Mouse (Mus musculus) right cerebral cortex, adult 18-20 months (tissue): Measurements from ENCODE around the gene Fscn2.
A peak's percentile ranks its signal among the peaks of the same experiment; 100 is the strongest.

Experiments used
- DNase-seq: peaks from one replicate; pipeline ENCODE4 v3.0.0; 2022; ENCODE audit warnings: mixed read lengths

The Fscn2 gene

DNA sequence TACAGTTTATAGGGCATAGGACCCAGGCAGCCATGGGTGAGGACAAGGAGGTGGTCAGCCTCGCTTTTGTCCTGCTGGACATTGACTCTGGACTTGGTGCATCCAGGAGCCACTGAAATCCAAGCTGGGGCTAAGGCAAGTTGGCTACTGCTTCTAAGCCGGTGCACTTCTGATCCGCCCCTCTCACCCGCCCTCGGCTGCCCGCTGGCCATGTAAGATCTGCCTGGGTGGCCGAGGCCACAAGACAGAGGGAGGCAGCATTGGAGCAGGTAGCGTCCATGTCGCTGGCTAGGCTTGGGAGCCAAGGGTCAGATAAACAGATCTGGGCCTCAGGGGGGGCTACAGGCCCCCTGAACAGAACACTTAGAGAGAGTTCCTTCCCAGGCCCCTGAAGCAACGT, at the start of gene Fscn2:
Gene Fscn2, plus strand, starts transcription at position 240 of the 400 bp plus-strand sequence.
- no peak for DNase-seq

GRCm38 (mm10) chr11:120311561-120311960, 49.8 kb upstream of the Fscn2 start:
- DNase-seq = no peak

DNA sequence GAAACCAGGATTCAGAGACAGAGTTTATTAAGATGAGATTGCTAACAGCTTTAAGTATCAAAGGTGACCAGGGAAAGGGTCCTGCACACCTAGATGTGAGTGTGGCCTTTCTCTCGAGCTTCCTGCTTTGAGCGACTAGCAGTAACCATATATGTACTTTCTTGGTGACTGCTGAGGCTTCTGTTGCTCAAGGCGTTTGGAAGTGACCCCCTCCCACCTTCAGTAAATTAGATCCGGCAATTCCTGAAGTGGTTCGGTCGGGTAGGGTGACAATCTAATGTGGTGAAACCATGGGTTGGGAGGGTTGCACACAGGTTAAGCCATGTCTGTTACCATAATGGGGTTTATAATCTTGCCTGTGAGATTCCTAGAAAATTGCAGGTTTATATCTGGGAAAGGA, 49.3 kb upstream of the Fscn2 start:
- no peak for DNase-seq

GRCm38 (mm10) chr11:120313906-120314685, 47.2 kb upstream of the Fscn2 start:
- no peak for DNase-seq

GRCm38 (mm10) chr11:120314721-120315415, 46.5 kb upstream of the Fscn2 start:
- DNase-seq = no peak

DNA sequence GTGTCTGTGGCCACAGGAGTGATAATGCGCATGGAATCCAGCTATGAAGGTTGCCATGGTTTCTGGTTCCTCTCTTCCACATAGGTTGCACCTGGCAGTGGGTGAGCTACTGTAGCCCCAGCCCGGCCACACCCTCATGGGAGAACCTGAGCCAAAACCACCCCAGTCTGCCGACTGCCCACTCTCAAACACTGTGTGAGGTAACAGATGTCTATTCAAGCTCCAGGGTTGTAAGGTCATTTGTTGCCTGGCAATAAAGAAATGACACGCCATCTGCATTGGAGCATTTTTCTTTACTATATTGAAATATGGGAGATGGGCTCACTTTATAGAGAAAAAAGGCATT, 45.9 kb upstream of the Fscn2 start:
- DNase-seq = peak; percentile 50

DNA sequence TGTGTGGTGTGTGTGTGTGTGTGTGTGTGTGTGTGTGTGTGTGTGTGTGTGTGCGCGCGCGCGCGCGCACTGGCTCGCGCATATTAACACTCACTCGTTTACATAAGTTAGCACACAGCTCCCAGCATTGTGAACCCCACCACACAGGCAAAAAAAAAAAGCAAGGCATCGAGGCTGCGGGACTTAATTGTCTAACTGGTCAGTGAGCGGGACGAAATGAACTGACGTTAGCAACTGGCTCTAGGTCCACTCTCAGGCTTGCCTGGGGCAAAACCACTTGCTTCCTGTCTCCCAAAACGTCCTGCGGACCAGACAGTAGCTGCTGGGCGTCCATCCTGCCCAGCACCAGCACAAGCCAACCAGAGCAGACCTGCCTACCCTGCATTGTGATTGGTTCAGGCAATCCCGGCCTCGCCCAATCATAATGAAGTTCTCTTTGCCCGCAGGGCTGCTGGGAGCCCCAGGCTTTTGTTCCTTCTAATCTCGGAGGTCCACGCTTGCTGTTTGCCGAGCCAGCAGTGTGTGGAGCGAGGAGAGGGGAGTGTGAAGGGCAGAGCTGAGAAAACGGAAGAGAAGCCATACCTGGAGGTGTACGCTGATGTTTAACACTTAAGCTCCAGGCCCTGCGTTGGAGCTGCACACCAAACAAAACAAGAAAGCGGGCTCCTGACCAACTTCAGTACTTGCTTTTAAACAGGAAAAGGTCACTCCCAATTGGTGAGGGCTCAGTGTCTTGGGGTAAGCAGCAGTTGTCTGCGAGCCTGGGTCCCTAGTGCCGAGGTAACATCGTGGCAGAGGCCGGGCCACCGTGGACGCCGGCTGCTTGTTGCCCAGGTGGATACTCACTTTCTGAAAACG, 45.3 kb upstream of the Fscn2 start:
- DNase-seq = peak; percentile 96

DNA sequence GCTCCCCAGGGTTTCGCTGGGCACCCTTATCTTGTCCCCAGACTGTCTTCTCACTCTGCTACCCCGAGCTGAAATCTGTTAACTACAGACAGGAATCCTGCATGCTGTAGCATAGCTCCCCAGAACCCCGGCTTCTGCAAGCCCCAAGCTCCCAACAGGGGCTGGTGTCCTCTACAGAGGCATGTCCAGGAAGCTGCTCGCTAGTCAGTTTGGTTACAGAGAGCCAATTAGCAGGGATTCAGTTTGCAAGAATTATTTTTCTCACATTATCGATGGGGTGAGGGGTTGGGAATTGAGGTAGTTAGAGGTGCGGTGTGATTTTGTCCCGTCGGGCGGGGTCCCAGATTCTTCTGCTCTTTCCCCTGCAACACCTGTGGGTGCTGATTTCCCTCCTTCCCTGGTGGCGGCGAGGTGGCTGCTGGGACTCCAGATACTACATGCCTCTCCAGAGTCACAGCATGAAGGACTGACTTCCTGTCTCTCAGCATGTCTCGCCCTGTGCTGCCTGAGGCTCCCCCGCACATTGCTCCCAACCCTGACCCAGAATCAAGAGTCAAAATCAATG, 44.6 kb upstream of the Fscn2 start:
- no peak for DNase-seq

- no peak for DNase-seq
Observed at GRCm38 (mm10) chr11:120317456-120317855, 43.9 kb upstream of the Fscn2 start.

- no peak for DNase-seq
Observed at GRCm38 (mm10) chr11:120319310-120319709, 42.0 kb upstream of the Fscn2 start.

GRCm38 (mm10) chr11:120320156-120320555, 41.2 kb upstream of the Fscn2 start:
- DNase-seq = no peak

DNA sequence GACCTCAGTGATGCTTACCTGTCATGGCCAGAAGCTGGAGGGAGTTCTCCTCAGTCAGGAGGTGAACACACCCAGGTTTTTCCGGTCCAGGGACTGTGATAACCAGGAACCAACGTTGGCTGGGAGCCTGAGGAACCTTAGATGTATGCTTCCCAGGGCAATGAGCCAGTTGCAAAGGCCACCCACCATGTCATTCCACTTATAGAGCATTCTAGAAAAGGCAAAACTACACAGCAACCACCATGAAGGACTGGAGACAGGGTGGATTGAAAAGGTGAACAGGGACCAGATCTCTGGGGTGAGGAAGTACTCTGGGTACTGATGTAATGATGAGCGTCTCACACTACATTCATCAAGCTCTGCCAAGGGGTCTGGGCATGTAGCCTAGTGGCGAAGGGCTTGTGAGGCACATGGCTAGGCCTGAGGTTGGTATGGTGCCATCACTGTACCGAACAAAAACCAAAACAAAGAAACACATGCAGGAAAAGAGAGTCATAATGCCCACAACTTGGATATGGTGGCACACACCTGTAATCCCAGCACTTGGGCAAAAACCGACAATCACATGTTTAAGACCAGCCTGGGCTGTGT, 25.8 kb upstream of the Fscn2 start:
- no peak for DNase-seq

DNA sequence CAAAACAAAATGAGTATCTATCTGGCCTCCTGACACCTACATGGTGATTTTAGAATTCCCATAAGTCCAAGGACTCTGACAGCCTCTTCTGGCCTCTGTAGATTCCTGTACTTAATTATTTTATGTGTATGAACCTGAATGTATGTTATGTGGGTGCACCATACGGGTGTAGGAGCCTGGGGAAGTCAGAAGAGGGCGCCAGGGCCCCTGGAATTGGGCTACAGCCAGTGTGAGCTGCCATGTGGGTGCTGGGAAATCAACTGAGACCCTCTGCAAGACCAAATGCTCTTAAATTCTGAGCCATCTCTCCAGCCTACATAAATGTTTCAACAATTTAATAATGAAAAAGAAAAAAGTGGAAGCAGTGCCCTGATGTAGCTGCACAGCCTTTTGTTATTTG, 23.9 kb upstream of the Fscn2 start:
- DNase-seq = no peak

GRCm38 (mm10) chr11:120338786-120339185, 22.5 kb upstream of the Fscn2 start:
- DNase-seq = no peak

- no peak for DNase-seq
Observed at GRCm38 (mm10) chr11:120339978-120340513, 21.3 kb upstream of the Fscn2 start.

DNA sequence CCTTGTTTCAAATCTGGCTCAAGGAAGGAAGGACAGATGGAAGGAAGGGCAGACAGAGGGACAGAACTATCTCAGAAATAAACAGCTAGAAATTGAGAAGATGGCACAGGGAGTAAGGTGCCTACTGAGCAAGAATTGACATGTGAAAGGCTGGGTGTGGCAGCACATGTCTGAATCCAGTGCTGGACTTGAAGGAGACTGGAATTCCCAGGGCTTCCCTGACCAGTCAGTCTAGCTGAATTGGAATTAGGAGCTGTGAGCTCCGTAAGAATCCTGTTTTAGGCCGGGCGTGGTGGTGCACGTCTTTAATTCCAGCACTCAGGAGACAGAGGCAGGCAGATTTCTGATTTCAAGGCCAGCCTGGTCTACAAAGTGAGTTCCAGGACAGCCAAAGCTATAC, 19.7 kb upstream of the Fscn2 start:
- DNase-seq = no peak

DNA sequence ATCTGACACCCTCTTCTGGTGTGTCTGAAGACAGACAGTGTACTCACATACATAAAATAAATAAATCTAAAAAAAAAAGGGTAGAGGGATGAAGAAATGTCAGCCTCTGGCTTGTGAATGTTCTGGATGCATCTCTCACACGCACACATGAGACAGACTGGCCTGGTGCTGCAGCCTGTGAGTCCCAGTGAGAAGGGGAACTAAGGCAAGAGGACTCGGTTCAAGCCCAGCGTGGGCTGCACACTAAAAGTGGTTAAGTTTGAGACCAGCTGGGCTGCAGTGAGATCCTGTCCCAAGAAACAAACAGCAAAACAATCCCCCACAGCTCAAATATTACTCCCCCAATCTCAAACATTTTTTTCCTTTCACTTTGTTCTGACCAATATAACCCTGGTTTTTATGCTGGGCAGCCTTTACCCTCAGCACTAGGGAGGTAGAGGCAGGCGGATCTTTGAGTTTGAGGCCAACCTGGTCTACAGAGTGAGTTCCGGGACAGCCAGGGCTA, 18.6 kb upstream of the Fscn2 start:
- no peak for DNase-seq

DNA sequence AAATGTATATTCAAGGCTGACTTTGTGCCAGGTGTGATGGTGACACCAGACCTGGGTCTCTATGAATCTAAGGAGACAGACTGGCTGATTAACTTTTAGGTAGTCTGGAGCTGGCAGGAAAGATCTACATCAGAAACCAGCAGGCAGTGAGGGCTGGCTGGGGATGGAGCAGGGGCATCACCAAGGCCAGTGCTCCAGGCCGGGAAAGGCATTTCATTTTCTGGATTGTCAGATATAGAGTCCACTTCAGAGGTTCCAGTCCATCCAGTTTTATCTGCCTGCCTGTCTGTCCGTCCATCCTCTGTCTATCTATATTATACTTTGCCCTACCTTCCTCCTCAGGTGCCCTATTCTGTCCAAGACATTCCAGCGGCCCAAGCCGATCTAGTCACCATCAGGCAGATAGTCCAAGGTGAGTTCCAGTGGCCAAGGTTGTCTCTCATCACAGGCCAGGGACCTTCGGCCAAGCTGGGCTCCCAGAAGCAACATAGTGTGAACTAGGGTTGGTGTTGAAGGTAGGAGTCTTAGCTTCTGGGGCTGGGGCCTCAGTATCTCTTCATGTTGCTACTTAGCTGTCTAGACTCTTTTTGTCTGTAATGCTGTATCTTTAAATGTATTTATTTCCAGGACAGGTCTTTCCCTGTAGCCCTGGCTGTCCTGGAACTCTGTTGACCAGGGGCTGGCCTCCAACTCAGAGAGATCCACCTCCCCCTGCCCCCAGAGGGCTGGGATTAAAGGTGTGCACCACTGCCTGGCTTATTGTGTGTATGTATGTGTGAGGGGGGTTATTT, 17.6 kb upstream of the Fscn2 start:
- DNase-seq = no peak

- no peak for DNase-seq
Observed at GRCm38 (mm10) chr11:120344310-120344920, 16.9 kb upstream of the Fscn2 start.

GRCm38 (mm10) chr11:120345067-120345681, 16.2 kb upstream of the Fscn2 start:
- no peak for DNase-seq
